Mouse (Mus musculus) midbrain, embryonic 13.5 days (tissue): ENCODE results near the gene Ahcyl2. TPM values are rescaled to one million over a fixed set of nuclear protein-coding genes. Genes with fewer than 3 reads are reported as not detected.
"Not testable (repeated sequence)": the region's sequence is repeated elsewhere in the genome, so short reads cannot be mapped to it uniquely, and the experiment has no call there.

Experiments
- ATAC-seq: fragments of 200-750 bp; cut with Nextera tagmentation; 2 replicates; pipeline ENCODE4 v1.8.0; 2017; ENCODE audit warnings: mild to moderate bottlenecking, moderate TSS enrichment, moderate library complexity
- H3K27ac ChIP-seq: fragments of 300-500 bp; sonication (generic); 2 replicates; pipeline ENCODE4 v1.5.1; 2015; ENCODE audit warnings: inconsistent platforms, mild to moderate bottlenecking, moderate library complexity
- H3K27me3 ChIP-seq: fragments of 300-500 bp; sonication (generic); 2 replicates; pipeline ENCODE4 v1.6.1; 2015; ENCODE audit warnings: mild to moderate bottlenecking, inconsistent platforms
- H3K36me3 ChIP-seq: fragments of 300-500 bp; sonication (generic); 2 replicates; pipeline ENCODE4 v1.6.1; 2015; ENCODE audit warnings: mild to moderate bottlenecking, inconsistent platforms
- H3K4me1 ChIP-seq: fragments of 300-500 bp; sonication (generic); replicated peaks from 2 replicates; pipeline ENCODE4 v1.6.1; 2015; ENCODE audit warnings: inconsistent platforms
- H3K4me2 ChIP-seq: fragments of 300-500 bp; sonication (generic); replicated peaks from 2 replicates; pipeline ENCODE4 v1.6.1; 2015; ENCODE audit warnings: moderate library complexity, mild to moderate bottlenecking, inconsistent platforms
- H3K4me3 ChIP-seq: fragments of 300-500 bp; sonication (generic); replicated peaks from 2 replicates; pipeline ENCODE4 v1.5.1; 2015; ENCODE audit warnings: mild to moderate bottlenecking, inconsistent platforms
- H3K9ac ChIP-seq: fragments of 300-500 bp; sonication (generic); replicated peaks from 2 replicates; pipeline ENCODE4 v1.6.1; 2015; ENCODE audit warnings: mild to moderate bottlenecking, inconsistent platforms
- H3K9me3 ChIP-seq: fragments of 300-500 bp; sonication (generic); 2 replicates; pipeline ENCODE4 v1.6.1; 2016; ENCODE audit warnings: mild to moderate bottlenecking, inconsistent platforms
- WGBS: fragments of 180-500 bp; shearing (Covaris S2); methylation state at CpG from one replicate; pipeline ENCODE4 v1.1.7; 2015; 5-methylcytosine and 5-hydroxymethylcytosine counted together
- polyA plus RNA-seq: library from polyadenylated mRNA; unstranded; fragments of >200 nt; fragmentation: Nextera tagmentation; extraction: Ambion mirVana; gene quantifications from 2 replicates; pipeline ENCODE4 v1.2.1, GENCODE M21; 2015

Gene Ahcyl2
- polyA plus RNA-seq, 1 experiment from 2014 or later, result 13.1 TPM

- Histone ChIP-seq H3K9ac (no peak overlapping the region), H3K36me3 (peaks cover 40% of the 10 kb centered on the region), H3K4me3 (no peak overlapping the region), H3K27me3 (no peaks in the 10 kb centered on the region), H3K4me2 (no peak overlapping the region), H3K9me3 (no peaks in the 10 kb centered on the region), H3K27ac (no peak overlapping the region), H3K4me1 (no peaks in the 10 kb centered on the region)
- ATAC-seq, result no peak
- WGBS, result 88% methylated on average over 5 of the region's 5 CpGs
These were observed 11.8 kb upstream of the Ahcyl2 start for GRCm38 (mm10) chr6:29756001-29756400.

- 84% methylated on average over 4 of the region's 4 CpGs for WGBS
These were observed 11.3 kb upstream of the Ahcyl2 start for GRCm38 (mm10) chr6:29756476-29756875.

GRCm38 (mm10) chr6:29758417-29758816, 9.4 kb upstream of the Ahcyl2 start:
- H3K4me2 ChIP-seq, result no peak overlapping the region
- H3K9me3 ChIP-seq, result no peaks in the 10 kb centered on the region
- H3K4me3 ChIP-seq, result no peak overlapping the region
- 39% methylated on average over 4 of the region's 4 CpGs for WGBS
- peaks cover 39% of the 10 kb centered on the region for H3K36me3 ChIP-seq
- H3K4me1 ChIP-seq, result no peaks in the 10 kb centered on the region
- no peak overlapping the region for H3K9ac ChIP-seq
- no peak overlapping the region for H3K27ac ChIP-seq
- peak; percentile 70 for ATAC-seq
- no peaks in the 10 kb centered on the region for H3K27me3 ChIP-seq

More at GRCm38 (mm10) chr6:29756476-29756875, 11.3 kb upstream of the Ahcyl2 start:
- no peaks in the 10 kb centered on the region for H3K4me1 ChIP-seq
- ATAC-seq, result no peak
- H3K9ac ChIP-seq, result no peak overlapping the region
- H3K27ac ChIP-seq, result no peak overlapping the region
- no peak overlapping the region for H3K4me3 ChIP-seq
- H3K36me3 ChIP-seq, result peaks cover 40% of the 10 kb centered on the region
- H3K27me3 ChIP-seq, result no peaks in the 10 kb centered on the region
- H3K9me3 ChIP-seq, result no peaks in the 10 kb centered on the region
- no peak overlapping the region for H3K4me2 ChIP-seq

- WGBS, result 88% methylated on average over 13 of the region's 13 CpGs
These were observed 8.7 kb upstream of the Ahcyl2 start for GRCm38 (mm10) chr6:29759012-29759679.

GRCm38 (mm10) chr6:29760397-29760796, 7.4 kb upstream of the Ahcyl2 start:
- WGBS, result 100% methylated on average over 2 of the region's 2 CpGs
- H3K4me3 ChIP-seq, H3K27me3 ChIP-seq, ATAC-seq, H3K9ac ChIP-seq, H3K9me3 ChIP-seq, H3K4me1 ChIP-seq, H3K27ac ChIP-seq, H3K4me2 ChIP-seq: not testable (repeated sequence)
- H3K36me3 ChIP-seq, result peaks cover 23% of the 10 kb centered on the region

More at GRCm38 (mm10) chr6:29759012-29759679, 8.7 kb upstream of the Ahcyl2 start:
- H3K4me3 ChIP-seq, result no peak overlapping the region
- no peaks in the 10 kb centered on the region for H3K4me1 ChIP-seq
- H3K4me2 ChIP-seq, result no peak overlapping the region
- no peaks in the 10 kb centered on the region for H3K9me3 ChIP-seq
- H3K36me3 ChIP-seq, result peaks cover 35% of the 10 kb centered on the region
- H3K27me3 ChIP-seq, result no peaks in the 10 kb centered on the region
- ATAC-seq, result no peak
- no peak overlapping the region for H3K27ac ChIP-seq
- H3K9ac ChIP-seq, result no peak overlapping the region

GRCm38 (mm10) chr6:29761282-29761681, 6.5 kb upstream of the Ahcyl2 start:
- Histone ChIP-seq H3K27me3 (no peaks in the 10 kb centered on the region), H3K4me3 (no peak overlapping the region), H3K36me3 (peaks cover 20% of the 10 kb centered on the region), H3K4me2 (no peak overlapping the region), H3K27ac (no peak overlapping the region), H3K9ac (no peak overlapping the region), H3K9me3 (no peaks in the 10 kb centered on the region), H3K4me1 (no peaks in the 10 kb centered on the region)
- no peak for ATAC-seq
- 89% methylated on average over 4 of the region's 4 CpGs for WGBS

- Histone ChIP-seq H3K27ac (no peak overlapping the region), H3K4me1 (no peaks in the 10 kb centered on the region), H3K36me3 (peaks cover 12% of the 10 kb centered on the region), H3K9me3 (no peaks in the 10 kb centered on the region), H3K4me3 (no peak overlapping the region), H3K9ac (no peak overlapping the region), H3K27me3 (no peaks in the 10 kb centered on the region), H3K4me2 (no peak overlapping the region)
- no peak for ATAC-seq
- 58% methylated on average over 4 of the region's 4 CpGs for WGBS
These were observed 5.3 kb upstream of the Ahcyl2 start for GRCm38 (mm10) chr6:29762524-29762923.

GRCm38 (mm10) chr6:29766874-29767273, 937 bp upstream of the Ahcyl2 start:
- Histone ChIP-seq H3K27ac (no peak overlapping the region), H3K4me2 (no peak overlapping the region), H3K36me3 (no peaks in the 10 kb centered on the region), H3K4me1 (peaks cover 19% of the 10 kb centered on the region), H3K27me3 (no peaks in the 10 kb centered on the region), H3K9me3 (no peaks in the 10 kb centered on the region), H3K4me3 (no peak overlapping the region), H3K9ac (no peak overlapping the region)
- ATAC-seq, result no peak
- 94% methylated on average over 2 of the region's 2 CpGs for WGBS

- H3K4me1 ChIP-seq, result peaks cover 19% of the 10 kb centered on the region
- peak; percentile 49 for ATAC-seq
- peak overlapping the region; percentile 69 for H3K4me3 ChIP-seq
- no peaks in the 10 kb centered on the region for H3K36me3 ChIP-seq
- no peaks in the 10 kb centered on the region for H3K27me3 ChIP-seq
- H3K9ac ChIP-seq, result peak overlapping the region; percentile 79
- peak overlapping the region; percentile 90 for H3K27ac ChIP-seq
- H3K9me3 ChIP-seq, result no peaks in the 10 kb centered on the region
- H3K4me2 ChIP-seq, result peak overlapping the region; percentile 61
- WGBS, result 0% methylated on average over 49 of the region's 50 CpGs
These were observed 1.1 kb downstream of the Ahcyl2 start for GRCm38 (mm10) chr6:29768791-29769441.

GRCm38 (mm10) chr6:29770672-29771321, 3.0 kb downstream of the Ahcyl2 start:
- Histone ChIP-seq H3K9ac (0 out of 2 replicates have a peak overlapping the region, but pooled peaks have one; percentile 11), H3K4me3 (no peak overlapping the region), H3K27me3 (no peaks in the 10 kb centered on the region), H3K4me1 (peaks cover 19% of the 10 kb centered on the region), H3K36me3 (no peaks in the 10 kb centered on the region), H3K4me2 (no peak overlapping the region), H3K9me3 (no peaks in the 10 kb centered on the region), H3K27ac (no peak overlapping the region)
- no peak for ATAC-seq
- WGBS, result 67% methylated on average over 2 of the region's 2 CpGs

GRCm38 (mm10) chr6:29772236-29772635, 4.4 kb downstream of the Ahcyl2 start:
- no peaks in the 10 kb centered on the region for H3K27me3 ChIP-seq
- no peak for ATAC-seq
- peaks cover 19% of the 10 kb centered on the region for H3K4me1 ChIP-seq
- H3K9ac ChIP-seq, result no peak overlapping the region
- WGBS, result 92% methylated on average over 3 of the region's 3 CpGs
- H3K4me3 ChIP-seq, result no peak overlapping the region
- H3K9me3 ChIP-seq, result no peaks in the 10 kb centered on the region
- H3K36me3 ChIP-seq, result no peaks in the 10 kb centered on the region
- no peak overlapping the region for H3K4me2 ChIP-seq
- H3K27ac ChIP-seq, result no peak overlapping the region

GRCm38 (mm10) chr6:29774161-29774560, 6.3 kb downstream of the Ahcyl2 start:
- Histone ChIP-seq H3K4me2 (no peak overlapping the region), H3K9ac (no peak overlapping the region), H3K27me3 (no peaks in the 10 kb centered on the region), H3K27ac (no peak overlapping the region), H3K9me3 (no peaks in the 10 kb centered on the region), H3K4me1 (peaks cover 18% of the 10 kb centered on the region), H3K36me3 (no peaks in the 10 kb centered on the region), H3K4me3 (no peak overlapping the region)
- ATAC-seq, result no peak
- WGBS, result 68% methylated on average over 1 of the region's 1 CpGs
